Comparison of ENCODE assay signal across 10 mouse cellular contexts in genomic region chr12:112195019-112195418, GRCm38 (mm10). TPM values are rescaled to one million over a fixed set of nuclear protein-coding genes. Genes with fewer than 3 reads are reported as not detected.
A peak's percentile ranks its signal among the peaks of the same experiment; 100 is the strongest.
DNase-seq lines count a peak whose midpoint lies in the region; ATAC-seq lines count a peak whose summit lies in the region.
"Had no signal": no experiment of that assay in that cellular context is flagged by ENCODE, and none has a peak within 500 bp of the region (broad histone marks: within the 10 kb centered on the region; RNA-seq: fewer than 3 reads in every experiment).

No protein-coding gene starts in this region.

- peak overlapping the region in 1 of 2 experiments; percentile 18; a peak in 2 of 4 replicates for H3K4me3 ChIP-seq in heart, embryonic 14.5 days (ENCODE audit: control insufficient read depth in 1 of 2, insufficient read depth in 1 of 2, low read depth in 1 of 2, low read length in 2 of 2)
- H3K4me3 ChIP-seq in hindbrain, embryonic 13.5 days: no peak overlapping the region
- H3K4me3 ChIP-seq in midbrain, embryonic 13.5 days (replicated peaks): no peak overlapping the region

- DNase-seq in heart, adult 18-20 months: no peak
- DNase-seq in ZHBTc4 (ENCODE audit: low read depth, low spot score): peak; percentile 75
- DNase-seq in adrenal gland, adult 18-20 months (ENCODE audit: low spot score in 2 of 2): no peak
- no peak for DNase-seq in right cerebral cortex, postnatal 14 days
- DNase-seq in layer of hippocampus, postnatal 10 days (ENCODE audit: low spot score in 2 of 2): no peak
- DNase-seq: cerebellum, adult 11-12 months had no signal

- H3K27ac ChIP-seq in heart, embryonic 14.5 days (replicated peaks in 1 of 2; ENCODE audit: control insufficient read depth in 1 of 2, insufficient read depth in 1 of 2, low read depth in 2 of 2, low read length in 2 of 2): no peak overlapping the region
- no peak overlapping the region for H3K27ac ChIP-seq in hindbrain, embryonic 13.5 days
- 0 out of 2 replicates have a peak overlapping the region, but pooled peaks have one; percentile 4 for H3K27ac ChIP-seq in midbrain, embryonic 13.5 days

- H3K9me3 ChIP-seq in heart, embryonic 14.5 days (ENCODE audit: control insufficient read depth, low read length): no peaks in the 10 kb centered on the region
- H3K9me3 ChIP-seq in hindbrain, embryonic 13.5 days: no peaks in the 10 kb centered on the region
- H3K9me3 ChIP-seq in midbrain, embryonic 13.5 days: no peaks in the 10 kb centered on the region

- peaks cover 6% of the 10 kb centered on the region; the same call in 1 of the 2 replicates for H3K27me3 ChIP-seq in heart, embryonic 14.5 days (ENCODE audit: control insufficient read depth, insufficient read depth, low read length)
- H3K27me3 ChIP-seq in hindbrain, embryonic 13.5 days: peaks cover 20% of the 10 kb centered on the region; the same call in 1 of the 2 replicates
- H3K27me3 ChIP-seq in midbrain, embryonic 13.5 days: peaks cover 11% of the 10 kb centered on the region; the same call in 1 of the 2 replicates

- H3K4me1 ChIP-seq in heart, embryonic 14.5 days (ENCODE audit: control insufficient read depth in 2 of 2, insufficient read depth in 2 of 2, low read length in 2 of 2): peaks cover 6 to 10% of the 10 kb centered on the region in 2 experiments
- H3K4me1 ChIP-seq in hindbrain, embryonic 13.5 days (replicated peaks): peaks cover 38% of the 10 kb centered on the region
- peaks cover 39% of the 10 kb centered on the region for H3K4me1 ChIP-seq in midbrain, embryonic 13.5 days (replicated peaks)

- H3K9ac ChIP-seq in heart, embryonic 14.5 days (ENCODE audit: low read length): no peak overlapping the region
- H3K9ac ChIP-seq in hindbrain, embryonic 13.5 days: peak overlapping the region; percentile 43
- H3K9ac ChIP-seq in midbrain, embryonic 13.5 days (replicated peaks): no peak overlapping the region

- ATAC-seq in heart, embryonic 14.5 days (ENCODE audit: insufficient number of reproducible peaks, insufficient read depth, low FRiP score, low read depth): no peak
- no peak for ATAC-seq in hindbrain, embryonic 13.5 days (ENCODE audit: low FRiP score)
- peak; percentile 27; the same call in 1 of the 2 replicates for ATAC-seq in midbrain, embryonic 13.5 days

- H3K4me2 ChIP-seq in heart, embryonic 14.5 days (ENCODE audit: low read length): peak overlapping the region; percentile 56
- H3K4me2 ChIP-seq in hindbrain, embryonic 13.5 days: peak overlapping the region; percentile 37
- H3K4me2 ChIP-seq in midbrain, embryonic 13.5 days (replicated peaks): peak overlapping the region; percentile 23

- H3K36me3 ChIP-seq in heart, embryonic 14.5 days (ENCODE audit: control insufficient read depth, insufficient read depth, low read length): no peaks in the 10 kb centered on the region
- no peaks in the 10 kb centered on the region for H3K36me3 ChIP-seq in hindbrain, embryonic 13.5 days
- no peaks in the 10 kb centered on the region for H3K36me3 ChIP-seq in midbrain, embryonic 13.5 days

- 2% methylated on average over 13 of the region's 13 CpGs for WGBS in heart, embryonic 14.5 days
- WGBS in hindbrain, embryonic 13.5 days: 4% methylated on average over 13 of the region's 13 CpGs
- 4% methylated on average over 13 of the region's 13 CpGs for WGBS in midbrain, embryonic 13.5 days

RNA-seq across cellular contexts. Expression of gene Kif26a, which starts 49.0 kb away (rescaled TPM):
- polyA plus RNA-seq in heart, embryonic 14.5 days (2014; fragmentation: Nextera tagmentation; extraction: Ambion mirVana): 1.7 and 1.9 TPM in 2 replicates
- total RNA-seq in heart, adult 18-20 months (2021): 1 to 10 TPM; 8.1 to 8.3 TPM
- 3.8 and 4.4 TPM in 2 replicates for polyA plus RNA-seq in hindbrain, embryonic 13.5 days (2015; fragmentation: Nextera tagmentation; extraction: Ambion mirVana)
- polyA plus RNA-seq in midbrain, embryonic 13.5 days (2015; fragmentation: Nextera tagmentation; extraction: Ambion mirVana): 7.0 and 11.4 TPM in 2 replicates
- total RNA-seq in adrenal gland, adult 18-20 months (2021): 1 to 10 TPM; 6.9 to 7.1 TPM
- total RNA-seq in layer of hippocampus, postnatal 10 days (2021): 10 to 100 TPM in 1 of 2 experiments, 1 to 10 TPM in 1; 7.6 to 10.0 TPM
- polyA plus RNA-seq: C2C12 had no signal
